Mouse (Mus musculus): Measurements from ENCODE around the gene Plekhb1. TPM values are rescaled to one million over a fixed set of nuclear protein-coding genes. Genes with fewer than 3 reads are reported as not detected.
A peak's percentile ranks its signal among the peaks of the same experiment; 100 is the strongest.

Plekhb1 gene
- total and polyA plus RNA-seq, 3 experiments = 0.12 to 0.40 TPM; not detected in 1

- TF ChIP-seq E2F4 (IDR thresholded peaks at IDR 0.05; ENCODE audit: borderline replicate concordance, low read depth, low read length) (no peak), RAD21 (IDR thresholded peaks at IDR 0.05; ENCODE audit: low read depth, low read length) (no peak), HCFC1 (IDR thresholded peaks at IDR 0.05; ENCODE audit: low read depth, low read length) (peak; percentile 96), EP300 (IDR thresholded peaks at IDR 0.05; ENCODE audit: low read depth in 1 of 2, low read length in 2 of 2) (0 out of 4 replicates have a peak, but pooled peaks of 1 of the 2 experiments have one; percentile 8), GATA1 (IDR thresholded peaks at IDR 0.05; ENCODE audit: low read depth, low read length) (no peak), CHD2 (IDR thresholded peaks at IDR 0.05; ENCODE audit: low read length) (peak; percentile 23), GABPA (IDR thresholded peaks at IDR 0.05; ENCODE audit: low read depth, low read length) (no peak), MAZ (IDR thresholded peaks at IDR 0.05; ENCODE audit: low read depth, low read length) (peak; percentile 97), SMC3 (IDR thresholded peaks at IDR 0.05; ENCODE audit: low read depth, low read length) (no peak; the same call in 1 of the 2 replicates), POLR2AphosphoS2 (IDR thresholded peaks at IDR 0.05; ENCODE audit: low read length) (peak; percentile 53; the same call in 1 of the 2 replicates), MYB (IDR thresholded peaks at IDR 0.05; ENCODE audit: low read depth, low read length) (no peak), BHLHE40 (IDR thresholded peaks at IDR 0.05; ENCODE audit: borderline replicate concordance, low read depth, low read length) (peak; percentile 41; the same call in 1 of the 2 replicates), ELF1 (IDR thresholded peaks at IDR 0.05; ENCODE audit: low read depth, low read length) (peak; percentile 94)
These were observed 44.1 kb upstream of the Plekhb1 start, which contains the start of gene Fam168a (continued) for GRCm38 (mm10) chr7:100706143-100706841.

GRCm38 (mm10) chr7:100699771-100700770 lies 37.9 kb upstream of the Plekhb1 start:
- H3K9me3 ChIP-seq (replicated peaks; ENCODE audit: insufficient read depth, low read length) = no peaks in the 10 kb centered on the region
- H3K9ac ChIP-seq (ENCODE audit: control insufficient read depth, low read depth, low read length, poor library complexity, severe bottlenecking) = no peak overlapping the region
- H3K27ac ChIP-seq (ENCODE audit: control insufficient read depth, low read depth, low read length) = no peak overlapping the region
- no peaks in the 10 kb centered on the region for H3K79me2 ChIP-seq (ENCODE audit: control insufficient read depth, insufficient read depth, low read length, poor library complexity)
- no peaks in the 10 kb centered on the region; a peak in 1 of 4 replicates for H3K4me1 ChIP-seq (ENCODE audit: control insufficient read depth in 1 of 2, insufficient read depth in 2 of 2, low read length in 2 of 2)
- no peaks in the 10 kb centered on the region for H3K36me3 ChIP-seq (ENCODE audit: control insufficient read depth in 1 of 2, insufficient read depth in 2 of 2, low read length in 2 of 2)
- no peaks in the 10 kb centered on the region for H3K27me3 ChIP-seq (ENCODE audit: control insufficient read depth in 1 of 2, insufficient read depth in 2 of 2, low read length in 2 of 2)
- no peak overlapping the region for H3K4me3 ChIP-seq (ENCODE audit: control insufficient read depth in 1 of 2, insufficient read depth in 1 of 2, low read depth in 2 of 2, low read length in 2 of 2)
- TF ChIP-seq TCF12 (IDR thresholded peaks at IDR 0.05; ENCODE audit: low read depth, low read length) (no peak), MXI1 (IDR thresholded peaks at IDR 0.05; ENCODE audit: low read depth, low read length) (no peak), GATA1 (IDR thresholded peaks at IDR 0.05; ENCODE audit: low read depth, low read length) (no peak), ZC3H11A (IDR thresholded peaks at IDR 0.05; ENCODE audit: low read depth, low read length) (no peak), CTCF (IDR thresholded peaks at IDR 0.05 in 2 of 3, conservative IDR thresholded peaks at IDR 0.05 in 1 of 3; ENCODE audit: control insufficient read depth in 1 of 3, insufficient read depth in 1 of 3, low read depth in 2 of 3, low read length in 3 of 3, poor library complexity in 1 of 3, severe bottlenecking in 1 of 3) (no peak), TAL1 (IDR thresholded peaks at IDR 0.05; ENCODE audit: low read length) (no peak), GABPA (IDR thresholded peaks at IDR 0.05; ENCODE audit: low read depth, low read length) (no peak), HCFC1 (IDR thresholded peaks at IDR 0.05; ENCODE audit: low read depth, low read length) (no peak), SMC3 (IDR thresholded peaks at IDR 0.05; ENCODE audit: low read depth, low read length) (no peak), POLR2AphosphoS5 (IDR thresholded peaks at IDR 0.05; ENCODE audit: borderline replicate concordance, low read depth, low read length) (no peak), USF2 (IDR thresholded peaks at IDR 0.05; ENCODE audit: borderline replicate concordance in 1 of 2, insufficient read depth in 1 of 2, low read depth in 1 of 2, low read length in 2 of 2) (no peak)
- no peak for DNase-seq (ENCODE audit: low read depth, low spot score)
